Comparison of ENCODE assay signal across 7 mouse cellular contexts in genomic region chr11:80518421-80519367, GRCm38 (mm10). TPM values are rescaled to one million over a fixed set of nuclear protein-coding genes. Genes with fewer than 3 reads are reported as not detected.
DNase-seq lines count a peak whose midpoint lies in the region; ATAC-seq and TF ChIP-seq lines count a peak whose summit lies in the region.

No protein-coding gene starts in this region.

- no peak for TF ChIP-seq POLR2A in brain, embryonic 14.5 days (IDR thresholded peaks at IDR 0.05; ENCODE audit: borderline replicate concordance, extremely low read depth, insufficient read depth, insufficient read length, poor library complexity, severe bottlenecking)

- TF ChIP-seq CTCF in brain, embryonic 14.5 days (IDR thresholded peaks at IDR 0.05; ENCODE audit: borderline replicate concordance, extremely low read depth, insufficient read depth, insufficient read length) = no peak

- no peak overlapping the region for H3K4me2 ChIP-seq in embryonic facial prominence, embryonic 13.5 days
- H3K4me2 ChIP-seq in midbrain, embryonic 16.5 days (ENCODE audit: low read length) = peak overlapping the region; percentile 25

- H3K9ac ChIP-seq in embryonic facial prominence, embryonic 13.5 days = no peak overlapping the region
- H3K9ac ChIP-seq in midbrain, embryonic 16.5 days (ENCODE audit: low read depth, low read length) = peak overlapping the region; percentile 50

- DNase-seq in brain, embryonic 14.5 days (ENCODE audit: low read depth) = peak; percentile 99
- peak; percentile 77 to 87 for DNase-seq in layer of hippocampus, adult 18-20 months (ENCODE audit: low spot score in 2 of 2)
- no peak for DNase-seq in liver

- H3K36me3 ChIP-seq in embryonic facial prominence, embryonic 13.5 days = no peaks in the 10 kb centered on the region
- no peaks in the 10 kb centered on the region for H3K36me3 ChIP-seq in midbrain, embryonic 16.5 days (ENCODE audit: control insufficient read depth, insufficient read depth, low read length)

- no peaks in the 10 kb centered on the region for H3K9me3 ChIP-seq in embryonic facial prominence, embryonic 13.5 days
- H3K9me3 ChIP-seq in midbrain, embryonic 16.5 days (replicated peaks; ENCODE audit: control insufficient read depth, low read length, poor library complexity, severe bottlenecking) = no peaks in the 10 kb centered on the region

- 34% methylated on average over 9 of the region's 9 CpGs for WGBS in embryonic facial prominence, embryonic 13.5 days
- 9% methylated on average over 9 of the region's 9 CpGs for WGBS in midbrain, embryonic 16.5 days

- no peak overlapping the region for H3K4me3 ChIP-seq in embryonic facial prominence, embryonic 13.5 days
- no peak overlapping the region for H3K4me3 ChIP-seq in midbrain, embryonic 16.5 days (ENCODE audit: low read depth, low read length)

- peaks cover 32% of the 10 kb centered on the region for H3K4me1 ChIP-seq in embryonic facial prominence, embryonic 13.5 days
- H3K4me1 ChIP-seq in midbrain, embryonic 16.5 days (ENCODE audit: control insufficient read depth, insufficient read depth, low read length) = peaks cover 41% of the 10 kb centered on the region

- 0 out of 2 replicates have a peak overlapping the region, but pooled peaks have one; percentile 56 for H3K27ac ChIP-seq in embryonic facial prominence, embryonic 13.5 days
- H3K27ac ChIP-seq in midbrain, embryonic 16.5 days (ENCODE audit: low read length) = peak overlapping the region; percentile 94

- peak; percentile 81; the same call in 1 of the 2 replicates for ATAC-seq in embryonic facial prominence, embryonic 13.5 days (ENCODE audit: insufficient number of reproducible peaks, insufficient read depth, low FRiP score, low TSS enrichment, low read depth)
- ATAC-seq in midbrain, embryonic 16.5 days = peak; percentile 97
- no peak for ATAC-seq in granulocyte monocyte progenitor cell, adult 5-6 weeks (replicated peaks; ENCODE audit: poor library complexity, severe bottlenecking)
- no peak for ATAC-seq in CD4-positive, CD25-positive, alpha-beta regulatory T cell, adult 4 months

- H3K27me3 ChIP-seq in embryonic facial prominence, embryonic 13.5 days = no peaks in the 10 kb centered on the region
- no peaks in the 10 kb centered on the region for H3K27me3 ChIP-seq in midbrain, embryonic 16.5 days (ENCODE audit: control insufficient read depth, insufficient read depth, low read depth, low read length)

RNA-seq across cellular contexts. Expression of gene Cdk5r1, which starts 41.9 kb away (rescaled TPM):
- 327 and 349 TPM in 2 replicates for polyA plus RNA-seq in brain, embryonic 14.5 days (2012; rRNA removed)
- polyA plus RNA-seq in embryonic facial prominence, embryonic 13.5 days (2015; fragmentation: Nextera tagmentation; extraction: Ambion mirVana) = 3.7 and 4.0 TPM in 2 replicates
- 100 to 1,000 TPM; 228 to 244 TPM for total RNA-seq in layer of hippocampus, adult 18-20 months (2021)
- polyA plus RNA-seq in midbrain, embryonic 16.5 days (2015; fragmentation: Nextera tagmentation; extraction: Ambion mirVana) = 90.2 and 91.0 TPM in 2 replicates
- total RNA-seq in granulocyte monocyte progenitor cell, adult 5-6 weeks (2014; fragmentation: Nextera tagmentation) = 6.2 and 6.3 TPM in 2 replicates
- total RNA-seq in granulocyte monocyte progenitor cell, adult 5-6 weeks (2017) = 11.0 and 15.1 TPM in 2 replicates
- polyA plus RNA-seq in CD4-positive, CD25-positive, alpha-beta regulatory T cell, adult 4 months (2017; shearing (Covaris generic)) = under 1 TPM; 0.87 to 0.98 TPM

Comparison
In these comparisons a context has a peak if more than half of its experiments do, and no peak if none do; other contexts are left out.
1. ATAC-seq: peak in embryonic facial prominence, embryonic 13.5 days (single experiment) and midbrain, embryonic 16.5 days (single experiment); none in granulocyte monocyte progenitor cell, adult 5-6 weeks (single experiment) and CD4-positive, CD25-positive, alpha-beta regulatory T cell, adult 4 months (single experiment).
2. RNA of gene Cdk5r1, which starts 41.9 kb away (polyA plus RNA-seq): 327 to 349 TPM in brain, embryonic 14.5 days and 90.2 to 91.0 TPM in midbrain, embryonic 16.5 days; 3.7 to 4.0 TPM in embryonic facial prominence, embryonic 13.5 days and 0.87 to 0.98 TPM in CD4-positive, CD25-positive, alpha-beta regulatory T cell, adult 4 months; every median in the first group is over 10 times any median in the second.